Mouse (Mus musculus): ENCODE data around the gene Ripor2.

The Ripor2 gene

DNA sequence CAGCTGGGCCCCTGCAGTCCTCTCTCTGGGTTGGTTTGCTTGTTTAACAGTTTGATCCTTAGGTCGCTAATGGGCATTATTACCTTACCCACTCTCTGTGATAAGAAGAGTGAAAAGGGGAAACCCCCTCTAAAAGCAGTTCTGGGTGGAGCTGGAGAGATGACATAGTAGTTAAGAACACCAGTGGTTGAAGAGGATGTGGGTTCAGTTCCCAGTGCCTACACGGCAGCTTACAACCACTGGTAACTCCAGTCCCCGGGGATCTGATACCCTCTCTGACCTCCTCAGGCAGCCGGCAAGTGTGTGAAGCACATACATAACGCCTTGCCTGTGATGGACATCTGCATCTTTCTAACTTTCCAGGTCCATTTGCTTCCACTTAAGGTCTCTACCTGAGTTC lies 100.4 kb downstream of the Ripor2 start:
- TF ChIP-seq GATA4 (IDR thresholded peaks at IDR 0.05; ENCODE audit: insufficient replicate concordance, low read length) = no peak

DNA sequence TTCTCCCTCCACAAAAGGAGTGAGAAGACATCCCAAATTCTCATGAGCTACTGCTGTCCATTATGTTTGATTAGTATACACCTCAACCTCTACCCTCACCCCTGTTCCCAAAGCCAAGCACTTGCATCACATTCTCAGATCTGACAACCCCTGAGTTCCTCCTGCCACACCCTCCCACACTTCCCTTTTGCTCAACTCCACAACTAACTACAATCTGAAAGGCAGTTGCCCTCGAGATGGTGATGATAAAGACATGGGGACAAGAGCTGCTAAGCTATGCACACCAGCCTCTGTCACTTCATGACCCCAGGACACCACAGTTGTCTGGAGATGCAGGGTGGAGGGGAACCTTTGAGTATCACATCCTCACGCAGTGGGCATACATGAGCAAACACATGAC lies 102.5 kb downstream of the Ripor2 start:
- TF ChIP-seq GATA4 (IDR thresholded peaks at IDR 0.05; ENCODE audit: insufficient replicate concordance, low read length) = no peak

- no peak for TF ChIP-seq GATA4 (IDR thresholded peaks at IDR 0.05; ENCODE audit: insufficient replicate concordance, low read length)
These were observed 103.9 kb downstream of the Ripor2 start for GRCm38 (mm10) chr13:24685846-24686245.

GRCm38 (mm10) chr13:24686705-24687665 lies 105.0 kb downstream of the Ripor2 start:
- no peak for TF ChIP-seq GATA4 (IDR thresholded peaks at IDR 0.05; ENCODE audit: insufficient replicate concordance, low read length)

- no peak for TF ChIP-seq GATA4 (IDR thresholded peaks at IDR 0.05; ENCODE audit: insufficient replicate concordance, low read length)
These were observed 111.3 kb downstream of the Ripor2 start for GRCm38 (mm10) chr13:24693312-24693711.

- TF ChIP-seq GATA4 (IDR thresholded peaks at IDR 0.05; ENCODE audit: insufficient replicate concordance, low read length) = no peak
These were observed 116.8 kb downstream of the Ripor2 start for GRCm38 (mm10) chr13:24698746-24699145.

- no peak for TF ChIP-seq GATA4 (IDR thresholded peaks at IDR 0.05; ENCODE audit: insufficient replicate concordance, low read length)
These were observed 120.1 kb downstream of the Ripor2 start for GRCm38 (mm10) chr13:24702128-24702527.

DNA sequence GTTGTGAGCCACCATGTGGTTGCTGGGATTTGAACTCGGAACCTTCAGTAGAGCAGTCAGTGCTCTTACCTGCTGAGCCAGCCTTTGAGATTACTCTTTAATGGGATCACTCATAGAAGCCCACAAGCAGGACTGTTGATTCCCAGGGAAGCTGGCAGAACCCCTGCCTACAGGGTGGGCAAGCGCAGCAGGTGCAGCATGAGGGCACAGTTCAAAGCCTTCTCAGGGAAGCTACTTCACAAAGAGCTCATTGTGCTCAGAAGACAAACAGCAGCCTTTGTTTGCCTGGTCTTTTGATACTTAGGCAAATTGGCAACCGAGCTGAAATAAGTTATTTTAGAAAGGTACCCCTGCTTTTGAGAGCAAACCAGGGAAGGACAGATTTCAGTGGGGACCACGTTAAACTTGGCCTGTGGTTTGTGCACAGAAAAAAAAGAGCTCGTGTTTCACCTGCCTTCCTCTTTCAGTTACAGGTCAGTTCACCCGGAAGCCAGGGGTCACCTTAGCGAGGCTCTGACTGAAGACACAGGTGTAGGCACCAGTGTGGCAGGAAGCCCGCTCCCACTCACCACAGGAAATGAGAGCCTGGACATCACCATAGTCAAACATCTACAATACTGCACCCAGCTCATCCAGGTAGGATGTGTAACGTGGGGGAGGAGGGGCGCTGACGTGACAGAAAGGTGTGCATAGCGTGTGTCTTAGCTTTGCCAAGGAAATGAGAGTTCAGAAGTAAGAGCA lies 127.8 kb downstream of the Ripor2 start:
- no peak for TF ChIP-seq GATA4 (IDR thresholded peaks at IDR 0.05; ENCODE audit: insufficient replicate concordance, low read length)

GRCm38 (mm10) chr13:24710968-24711367 lies 129.0 kb downstream of the Ripor2 start:
- TF ChIP-seq GATA4 (IDR thresholded peaks at IDR 0.05; ENCODE audit: insufficient replicate concordance, low read length) = no peak

DNA sequence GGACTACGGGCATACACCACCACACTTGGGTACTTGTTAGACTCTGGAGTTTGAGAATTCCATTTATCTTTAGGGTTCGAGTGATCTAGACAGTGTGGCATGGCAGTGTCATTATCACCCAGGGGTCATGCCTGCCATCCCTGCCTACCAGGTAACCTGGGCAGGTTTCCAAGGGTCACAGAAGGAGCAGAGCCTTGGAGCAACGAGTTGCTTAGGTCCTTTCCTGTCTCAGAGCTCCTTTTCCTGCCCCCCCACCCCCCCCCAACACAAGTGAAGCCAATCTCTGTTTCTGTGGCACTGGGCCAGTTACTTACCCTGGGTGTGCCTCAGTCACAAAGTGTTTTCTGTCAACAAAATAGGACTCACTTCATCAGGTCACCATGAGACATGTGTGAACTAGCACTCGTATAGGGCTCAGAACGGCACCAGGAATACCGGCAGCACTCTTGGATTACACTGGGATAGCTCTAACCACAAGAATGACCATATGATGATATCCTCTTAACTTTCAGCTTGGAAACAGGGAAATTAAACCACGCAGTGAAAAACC lies 130.7 kb downstream of the Ripor2 start:
- TF ChIP-seq GATA4 (IDR thresholded peaks at IDR 0.05; ENCODE audit: insufficient replicate concordance, low read length) = no peak

DNA sequence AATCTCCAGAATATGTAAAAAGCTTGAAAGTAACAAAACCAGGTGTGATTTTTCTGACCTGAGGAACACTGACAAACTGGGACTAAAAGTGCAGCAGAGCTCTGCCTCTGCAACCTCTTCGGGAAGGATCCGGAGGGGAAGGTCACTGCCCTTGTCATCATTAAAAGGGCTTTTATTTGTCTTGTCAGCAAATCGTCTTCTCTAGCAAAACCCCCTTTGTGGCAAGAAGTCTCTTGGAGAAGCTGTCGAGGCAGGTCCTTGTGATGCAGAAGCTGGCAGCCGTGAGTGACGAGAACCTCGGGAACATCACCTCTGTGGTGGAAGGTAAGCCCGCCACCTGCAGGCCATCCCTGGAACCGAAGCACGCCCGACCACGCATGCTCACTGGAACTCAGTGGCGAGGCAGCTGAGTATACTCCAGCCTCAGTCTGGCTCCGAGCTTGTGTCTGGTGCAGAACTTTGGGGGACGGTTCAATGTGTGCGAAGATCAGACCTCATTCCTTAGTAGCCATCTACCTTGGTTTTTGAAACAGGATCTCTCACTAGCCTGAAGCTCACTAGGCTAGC lies 131.5 kb downstream of the Ripor2 start:
- TF ChIP-seq GATA4 (IDR thresholded peaks at IDR 0.05; ENCODE audit: insufficient replicate concordance, low read length) = no peak

DNA sequence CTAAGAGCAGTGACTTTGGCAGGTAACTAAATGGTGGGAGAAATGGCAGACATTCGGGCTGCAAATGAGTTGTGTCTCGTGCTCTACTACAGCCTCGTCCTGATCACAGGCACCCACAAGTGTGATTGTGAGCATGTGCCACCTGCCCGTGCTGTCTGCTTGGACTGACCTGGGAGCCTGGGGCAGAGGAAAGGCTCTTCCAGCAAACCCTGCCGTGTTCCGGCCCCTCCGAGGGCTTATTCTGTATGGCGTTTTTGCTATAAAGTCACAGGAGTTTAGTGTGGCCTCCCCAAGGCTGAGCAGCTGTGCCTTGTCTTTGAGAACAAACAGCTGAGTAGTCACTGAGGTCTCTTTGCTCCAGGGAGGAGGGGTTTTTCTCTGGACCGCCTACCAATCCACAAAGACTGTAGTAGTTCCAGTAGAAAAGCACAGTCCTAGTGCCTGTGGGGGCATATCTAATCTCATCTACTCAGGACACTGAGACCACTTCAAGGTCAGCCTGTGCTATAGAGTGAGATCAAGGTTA lies 132.4 kb downstream of the Ripor2 start:
- no peak for TF ChIP-seq GATA4 (IDR thresholded peaks at IDR 0.05; ENCODE audit: insufficient replicate concordance, low read length)

DNA sequence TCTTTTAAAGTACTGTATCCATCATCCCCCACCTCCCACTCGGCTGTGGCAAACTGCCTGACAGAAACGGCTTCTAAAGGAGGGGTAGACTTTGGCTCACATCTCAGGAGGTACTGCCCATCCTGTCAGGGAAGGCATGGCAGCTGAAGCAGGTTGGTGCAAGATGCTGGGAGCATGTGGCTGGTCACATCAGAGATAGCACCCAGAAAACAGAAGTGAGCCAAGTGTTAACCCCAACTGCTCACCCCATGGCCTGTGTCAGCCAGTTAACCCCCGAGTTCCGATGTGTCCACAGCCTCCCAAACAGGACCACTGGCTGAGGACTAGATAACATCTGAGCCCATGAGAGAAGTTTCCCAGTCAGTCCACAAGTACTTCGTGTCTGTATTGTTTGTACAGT lies 133.6 kb downstream of the Ripor2 start:
- no peak for TF ChIP-seq GATA4 (IDR thresholded peaks at IDR 0.05; ENCODE audit: insufficient replicate concordance, low read length)

- no peak for TF ChIP-seq GATA4 (IDR thresholded peaks at IDR 0.05; ENCODE audit: insufficient replicate concordance, low read length)
These were observed 134.5 kb downstream of the Ripor2 start for GRCm38 (mm10) chr13:24716441-24716840.

- TF ChIP-seq GATA4 (IDR thresholded peaks at IDR 0.05; ENCODE audit: insufficient replicate concordance, low read length) = no peak
These were observed 135.7 kb downstream of the Ripor2 start for GRCm38 (mm10) chr13:24717677-24718076.
